Mouse (Mus musculus): ENCODE results near the gene Cdk19. TPM values are rescaled to one million over a fixed set of nuclear protein-coding genes. Genes with fewer than 3 reads are reported as not detected.
"Not testable (repeated sequence)": the region's sequence is repeated elsewhere in the genome, so short reads cannot be mapped to it uniquely, and the experiment has no call there.

Gene Cdk19
- polyA plus RNA-seq, 1 experiment: not detected

DNA sequence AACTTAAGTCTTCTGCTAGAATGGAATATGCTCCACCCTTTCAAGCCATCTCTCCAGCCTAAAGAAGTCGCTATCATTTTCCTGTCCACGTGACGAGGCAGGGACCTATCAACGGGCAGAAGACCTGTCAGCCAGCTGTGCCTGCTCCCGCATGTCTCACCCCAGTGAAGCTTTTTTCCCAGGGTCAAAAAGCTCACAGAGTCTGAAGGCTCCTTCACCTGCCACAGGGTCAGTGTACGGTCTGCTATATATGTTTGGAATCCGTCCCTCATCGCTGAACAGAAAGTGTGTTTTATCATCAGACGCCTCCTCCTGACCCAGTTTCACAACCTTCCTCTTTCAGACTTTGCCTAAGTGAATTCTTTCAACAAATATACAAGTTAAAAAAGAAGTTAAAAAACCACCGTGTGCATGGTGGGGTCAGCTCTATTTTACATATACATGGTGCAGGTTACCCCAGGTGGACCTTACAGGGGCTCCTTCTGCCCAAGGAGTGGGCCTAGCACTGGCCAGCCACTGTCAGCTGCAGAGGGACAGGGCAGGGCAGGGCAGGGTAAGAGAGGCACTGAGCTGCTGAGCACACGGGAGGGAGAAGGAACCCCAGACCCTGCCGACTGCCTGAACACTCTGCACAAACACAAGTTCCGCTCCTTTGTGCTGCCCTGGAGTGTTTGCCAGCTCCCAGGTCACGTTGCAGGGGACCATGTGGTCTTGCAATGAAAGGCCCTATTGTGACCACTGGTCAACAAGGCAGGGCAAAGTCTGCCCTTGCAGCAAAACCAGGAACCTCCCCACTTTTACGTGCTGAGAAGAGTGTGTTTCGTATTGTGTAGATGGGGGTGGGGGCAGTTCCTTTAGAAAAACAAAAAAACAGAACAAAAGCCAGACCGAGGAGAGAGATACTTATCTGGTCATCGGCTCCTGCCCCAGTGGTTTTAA lies 160.2 kb downstream of the Cdk19 start:
- Histone ChIP-seq H3K4me3 (ENCODE audit: insufficient read depth, low read depth, low read length) (no peak overlapping the region), H3K27ac (ENCODE audit: insufficient read depth, low read depth, low read length) (peak overlapping the region; percentile 35), H3K4me1 (ENCODE audit: control insufficient read depth, insufficient read depth, low read length) (peaks cover 3% of the 10 kb centered on the region; the same call in 1 of the 2 replicates)
- WGBS: 49% methylated on average over 18 of the region's 18 CpGs
- TF ChIP-seq POLR2A (IDR thresholded peaks at IDR 0.05; ENCODE audit: insufficient read depth, low read depth, low read length) (no peak), CTCF (IDR thresholded peaks at IDR 0.05; ENCODE audit: insufficient read depth, low read depth, low read length) (no peak)

DNA sequence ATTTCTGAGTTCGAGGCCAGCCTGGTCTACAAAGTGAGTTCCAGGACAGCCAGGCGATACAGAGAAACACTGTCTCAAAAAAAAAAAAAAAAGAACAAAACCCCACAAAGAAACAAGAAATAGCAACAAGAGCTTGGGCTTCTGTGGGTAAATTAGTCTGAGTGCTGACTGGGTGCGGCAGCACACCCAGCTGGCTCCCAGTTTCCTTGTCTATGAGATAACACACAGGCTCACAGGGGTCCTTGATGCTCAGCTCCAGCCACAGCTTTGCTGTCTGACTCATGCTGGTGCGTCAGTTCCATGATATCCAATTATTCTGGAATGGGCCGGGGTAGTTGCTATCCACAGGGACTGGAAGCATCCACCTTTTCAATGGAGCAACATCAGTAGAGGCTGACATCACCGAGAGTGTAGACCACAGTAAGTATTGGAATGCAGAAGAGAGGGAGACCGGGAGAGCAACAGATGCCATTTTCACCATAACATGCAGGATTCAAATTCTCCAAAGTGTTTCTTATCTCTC lies 161.4 kb downstream of the Cdk19 start:
- H3K27ac ChIP-seq (ENCODE audit: insufficient read depth, low read depth, low read length): no peak overlapping the region
- H3K4me1 ChIP-seq (ENCODE audit: control insufficient read depth, insufficient read depth, low read length): peaks cover 3% of the 10 kb centered on the region; the same call in 1 of the 2 replicates
- WGBS: 79% methylated on average over 7 of the region's 7 CpGs
- TF ChIP-seq CTCF (IDR thresholded peaks at IDR 0.05; ENCODE audit: insufficient read depth, low read depth, low read length) (no peak), POLR2A (IDR thresholded peaks at IDR 0.05; ENCODE audit: insufficient read depth, low read depth, low read length) (no peak)
- no peak overlapping the region for H3K4me3 ChIP-seq (ENCODE audit: insufficient read depth, low read depth, low read length)

GRCm38 (mm10) chr10:40502734-40503133 lies 163.4 kb downstream of the Cdk19 start:
- Histone ChIP-seq H3K27ac (ENCODE audit: insufficient read depth, low read depth, low read length) (no peak overlapping the region), H3K4me3 (ENCODE audit: insufficient read depth, low read depth, low read length) (no peak overlapping the region), H3K4me1 (ENCODE audit: control insufficient read depth, insufficient read depth, low read length) (peaks cover 3% of the 10 kb centered on the region; the same call in 1 of the 2 replicates)
- TF ChIP-seq POLR2A (IDR thresholded peaks at IDR 0.05; ENCODE audit: insufficient read depth, low read depth, low read length): no peak
- TF ChIP-seq CTCF (IDR thresholded peaks at IDR 0.05; ENCODE audit: insufficient read depth, low read depth, low read length): no peak
- WGBS: 85% methylated on average over 3 of the region's 3 CpGs

DNA sequence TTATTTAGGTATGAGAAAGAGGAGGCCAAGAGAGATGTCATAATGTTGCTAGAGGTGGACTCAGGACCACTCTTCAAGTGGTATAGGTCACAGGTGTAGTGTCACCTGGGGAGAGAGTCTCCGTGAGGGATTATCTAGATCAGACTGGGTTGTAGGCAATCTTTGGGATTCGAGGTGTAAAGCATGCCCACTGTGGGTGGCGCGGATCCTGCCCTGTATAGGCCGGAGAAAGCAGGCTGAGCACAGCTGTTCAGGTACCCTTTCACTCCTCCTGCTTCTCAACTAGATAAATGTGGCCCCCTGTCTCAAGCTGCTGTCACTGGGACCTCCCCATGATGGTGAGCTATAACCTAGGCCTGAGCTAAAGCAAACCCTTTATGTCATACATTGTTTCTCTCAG lies 171.0 kb downstream of the Cdk19 start:
- TF ChIP-seq CTCF (IDR thresholded peaks at IDR 0.05; ENCODE audit: insufficient read depth, low read depth, low read length): no peak
- TF ChIP-seq POLR2A (IDR thresholded peaks at IDR 0.05; ENCODE audit: insufficient read depth, low read depth, low read length): no peak
- 97% methylated on average over 5 of the region's 5 CpGs for WGBS
- H3K27ac ChIP-seq (ENCODE audit: insufficient read depth, low read depth, low read length): no peak overlapping the region
- H3K4me1 ChIP-seq (ENCODE audit: control insufficient read depth, insufficient read depth, low read length): no peaks in the 10 kb centered on the region
- no peak overlapping the region for H3K4me3 ChIP-seq (ENCODE audit: insufficient read depth, low read depth, low read length)

- WGBS: 93% methylated on average over 8 of the region's 8 CpGs
- H3K27ac ChIP-seq (ENCODE audit: insufficient read depth, low read depth, low read length): no peak overlapping the region
These were observed 171.9 kb downstream of the Cdk19 start for GRCm38 (mm10) chr10:40511221-40511677.

DNA sequence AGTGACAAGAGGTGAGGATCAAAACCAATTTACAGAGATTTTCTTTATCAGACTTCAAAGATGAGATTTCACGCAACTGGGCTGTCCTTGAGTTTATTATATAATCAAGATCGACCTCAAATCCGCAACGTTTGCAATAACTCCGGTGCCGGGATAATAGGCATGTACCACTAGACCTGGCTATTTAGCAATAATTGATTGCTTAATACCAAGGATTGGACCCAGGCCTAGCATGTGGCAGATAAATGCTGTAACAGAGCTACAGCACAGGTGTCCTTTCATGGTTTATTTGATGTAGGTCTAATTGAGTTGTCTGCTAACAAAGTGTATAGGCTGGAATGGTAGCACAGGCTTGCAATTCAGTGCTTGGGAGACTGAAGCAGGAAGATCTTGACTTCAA lies 172.8 kb downstream of the Cdk19 start:
- H3K4me3 ChIP-seq (ENCODE audit: insufficient read depth, low read depth, low read length): no peak overlapping the region
- H3K4me1 ChIP-seq (ENCODE audit: control insufficient read depth, insufficient read depth, low read length): no peaks in the 10 kb centered on the region; the same call in 1 of the 2 replicates
- TF ChIP-seq CTCF (IDR thresholded peaks at IDR 0.05; ENCODE audit: insufficient read depth, low read depth, low read length): no peak
- TF ChIP-seq POLR2A (IDR thresholded peaks at IDR 0.05; ENCODE audit: insufficient read depth, low read depth, low read length): no peak
- 94% methylated on average over 6 of the region's 6 CpGs for WGBS
- H3K27ac ChIP-seq (ENCODE audit: insufficient read depth, low read depth, low read length): no peak overlapping the region

More at GRCm38 (mm10) chr10:40511221-40511677, 171.9 kb downstream of the Cdk19 start:
- TF ChIP-seq CTCF (IDR thresholded peaks at IDR 0.05; ENCODE audit: insufficient read depth, low read depth, low read length) (no peak), POLR2A (IDR thresholded peaks at IDR 0.05; ENCODE audit: insufficient read depth, low read depth, low read length) (no peak)
- Histone ChIP-seq H3K4me1 (ENCODE audit: control insufficient read depth, insufficient read depth, low read length) (no peaks in the 10 kb centered on the region; the same call in 1 of the 2 replicates), H3K4me3 (ENCODE audit: insufficient read depth, low read depth, low read length) (no peak overlapping the region)

- H3K4me1 ChIP-seq (ENCODE audit: control insufficient read depth, insufficient read depth, low read length); H3K4me3 ChIP-seq (ENCODE audit: insufficient read depth, low read depth, low read length); H3K27ac ChIP-seq (ENCODE audit: insufficient read depth, low read depth, low read length): not testable (repeated sequence)
- WGBS: 98% methylated on average over 7 of the region's 7 CpGs
These were observed 173.6 kb downstream of the Cdk19 start for GRCm38 (mm10) chr10:40512996-40513395.

DNA sequence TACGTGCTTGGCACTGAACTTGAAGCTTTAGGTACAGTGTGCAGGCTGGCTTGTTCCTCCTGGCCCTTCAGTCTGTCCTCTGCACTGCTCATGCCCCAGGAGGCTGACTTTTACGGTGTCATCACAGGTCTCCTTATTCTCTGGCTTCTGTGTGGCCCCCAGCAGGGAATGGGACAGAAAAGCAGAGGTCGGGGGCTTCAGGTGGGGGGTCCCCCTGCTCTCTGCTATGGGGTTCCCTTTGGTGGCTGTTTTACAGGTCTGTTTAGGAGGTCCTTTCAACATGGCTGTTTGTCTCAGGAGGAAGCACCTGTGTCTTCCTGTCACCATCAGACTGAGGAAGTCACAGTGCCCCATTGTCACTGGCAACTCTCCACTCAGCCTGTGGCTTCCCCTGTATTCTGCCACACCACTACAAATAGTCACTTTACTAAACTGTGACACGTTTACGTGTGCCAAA lies 175.9 kb downstream of the Cdk19 start:
- Histone ChIP-seq H3K4me3 (ENCODE audit: insufficient read depth, low read depth, low read length) (no peak overlapping the region), H3K4me1 (ENCODE audit: control insufficient read depth, insufficient read depth, low read length) (peaks cover 4% of the 10 kb centered on the region), H3K27ac (ENCODE audit: insufficient read depth, low read depth, low read length) (no peak overlapping the region; the same call in 1 of the 2 replicates)
- 88% methylated on average over 5 of the region's 5 CpGs for WGBS
- TF ChIP-seq CTCF (IDR thresholded peaks at IDR 0.05; ENCODE audit: insufficient read depth, low read depth, low read length) (no peak), POLR2A (IDR thresholded peaks at IDR 0.05; ENCODE audit: insufficient read depth, low read depth, low read length) (no peak)

GRCm38 (mm10) chr10:40516421-40516820 lies 177.1 kb downstream of the Cdk19 start:
- H3K4me3 ChIP-seq (ENCODE audit: insufficient read depth, low read depth, low read length): no peak overlapping the region
- H3K4me1 ChIP-seq (ENCODE audit: control insufficient read depth, insufficient read depth, low read length): peaks cover 8% of the 10 kb centered on the region
- H3K27ac ChIP-seq (ENCODE audit: insufficient read depth, low read depth, low read length): no peak overlapping the region
- TF ChIP-seq CTCF (IDR thresholded peaks at IDR 0.05; ENCODE audit: insufficient read depth, low read depth, low read length): no peak
- no peak for TF ChIP-seq POLR2A (IDR thresholded peaks at IDR 0.05; ENCODE audit: insufficient read depth, low read depth, low read length)
- 48% methylated on average over 4 of the region's 4 CpGs for WGBS
